Mouse (Mus musculus) liver, embryonic 14.5 days (tissue): Measurements from ENCODE around the gene Skap2.

Source experiments
- CTCF ChIP-seq: IDR thresholded peaks from 2 replicates; pipeline ENCODE4 v1.5.1; 2016; ENCODE audit warnings: antibody characterized with exemption, low read depth, control low read depth
- EP300 ChIP-seq: IDR thresholded peaks from 2 replicates; pipeline ENCODE4 v1.6.1; 2016; ENCODE audit warnings: antibody characterized with exemption, low read depth

DNA sequence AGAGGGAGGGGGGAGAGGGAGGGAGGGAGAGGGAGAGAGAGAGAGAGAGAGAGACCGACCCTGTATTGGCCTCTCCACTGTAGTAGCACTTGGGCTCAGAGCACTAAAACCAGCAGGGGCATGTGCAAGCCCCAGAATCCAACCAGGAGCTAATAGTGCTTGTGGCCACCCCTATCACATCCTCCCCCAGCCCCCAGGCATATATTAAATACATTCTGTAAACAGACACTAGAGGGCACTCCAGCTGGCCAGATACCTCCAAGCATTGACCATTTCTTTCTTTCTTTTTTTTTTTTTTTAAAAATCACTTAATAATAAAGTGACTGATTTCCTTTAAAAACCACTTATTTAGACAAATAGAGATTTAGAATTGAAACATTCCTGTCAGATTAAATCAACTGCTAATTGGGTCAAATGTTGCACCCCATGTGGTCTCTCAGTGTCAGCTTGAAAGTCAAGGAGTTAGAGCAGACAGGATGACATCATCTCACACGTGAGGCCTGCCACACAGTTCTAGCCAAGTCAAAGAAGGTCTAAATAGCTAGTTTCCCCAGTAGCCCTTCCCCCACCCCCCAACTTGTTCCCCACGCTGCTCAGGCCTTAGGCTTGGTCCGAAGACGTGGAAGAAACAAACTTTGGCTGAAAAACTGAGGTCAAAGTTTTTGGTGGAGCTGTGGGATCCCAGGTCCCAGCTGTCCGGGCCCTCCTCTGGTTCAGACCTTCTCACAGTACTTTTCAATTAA, 136.3 kb downstream of the Skap2 start:
- TF ChIP-seq CTCF (peak; percentile 39), EP300 (no peak)
